Mouse (Mus musculus): ENCODE data around the gene Armc9.

GRCm38 (mm10) chr1:86215297-86215696 lies 60.7 kb downstream of the Armc9 start:
- TF ChIP-seq CTCF (IDR thresholded peaks at IDR 0.05; ENCODE audit: insufficient read depth, low read length) (no peak), POLR2A (IDR thresholded peaks at IDR 0.05; ENCODE audit: borderline replicate concordance, extremely low read depth, low read depth, low read length) (no peak)

Measured in lung, adult 2 months (tissue).